Mouse (Mus musculus) embryo, embryonic 11 days (tissue): Measurements from ENCODE around the gene Rbfox1.

ENCODE experiments used
- DNase-seq: peaks from one replicate; pipeline ENCODE4 v3.0.0-alpha.2; 2015

Rbfox1 gene

DNA sequence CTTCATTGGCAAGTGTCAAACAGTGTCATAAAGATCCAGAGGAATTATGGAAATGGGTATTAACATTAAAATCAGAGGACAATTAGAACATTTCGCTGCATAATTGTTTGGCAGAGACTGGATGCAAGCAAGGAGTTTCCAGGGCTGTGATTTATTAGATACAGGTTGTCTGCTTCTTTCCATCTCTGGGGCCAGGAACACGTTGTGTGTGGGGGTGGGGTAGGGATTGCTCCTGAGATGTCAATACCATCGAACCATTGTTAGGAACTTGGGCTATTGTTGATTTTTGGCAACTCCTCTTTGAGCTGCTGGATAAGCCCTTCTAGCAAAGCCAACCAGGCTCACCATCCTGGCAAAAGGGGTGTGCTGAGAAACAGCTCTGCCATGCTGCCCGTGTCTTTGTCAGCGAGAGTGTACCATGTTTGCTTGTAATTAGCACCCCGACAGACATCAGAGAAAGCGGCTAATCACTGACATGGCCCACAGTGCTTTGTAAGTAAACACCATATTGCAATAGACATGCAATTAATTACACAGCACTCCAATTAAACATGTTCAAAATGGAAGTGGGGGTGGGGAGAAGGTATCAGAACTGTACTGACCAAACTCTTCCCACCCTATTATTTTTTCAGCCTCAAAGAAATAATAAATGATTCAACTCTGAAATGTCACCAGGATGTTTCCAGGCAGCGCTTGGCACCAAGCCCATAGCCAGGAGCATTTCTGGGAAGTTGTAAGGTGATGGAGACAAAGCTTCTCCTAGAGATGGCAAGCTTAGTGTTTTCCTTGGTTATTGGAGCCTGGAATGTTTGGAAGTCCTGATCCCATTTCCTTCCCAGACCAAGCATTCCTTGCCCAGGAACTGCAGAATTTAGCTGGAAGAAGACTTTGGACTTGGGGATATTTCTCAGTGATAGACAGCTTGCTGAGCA, 1562.8 kb downstream of the Rbfox1 start:
- DNase-seq: no peak

DNA sequence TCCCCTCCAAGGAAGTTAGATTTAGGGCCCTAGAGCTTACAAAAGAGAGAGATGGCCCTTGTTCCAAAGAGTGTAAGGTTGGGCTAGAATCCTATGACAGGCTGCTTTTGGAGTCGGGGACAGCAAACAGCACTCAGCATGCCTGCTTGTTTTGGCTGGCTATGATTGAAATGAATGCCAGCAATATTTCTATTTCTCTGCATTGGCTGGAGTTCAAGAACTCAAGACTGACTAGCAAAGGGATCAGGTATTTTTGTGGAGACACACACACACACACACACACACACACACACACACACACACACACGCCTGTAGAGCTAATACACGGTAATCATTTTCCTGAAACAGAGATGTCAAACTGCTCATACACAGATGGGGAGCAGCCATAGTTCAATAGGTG, 1566.0 kb downstream of the Rbfox1 start:
- no peak for DNase-seq

DNA sequence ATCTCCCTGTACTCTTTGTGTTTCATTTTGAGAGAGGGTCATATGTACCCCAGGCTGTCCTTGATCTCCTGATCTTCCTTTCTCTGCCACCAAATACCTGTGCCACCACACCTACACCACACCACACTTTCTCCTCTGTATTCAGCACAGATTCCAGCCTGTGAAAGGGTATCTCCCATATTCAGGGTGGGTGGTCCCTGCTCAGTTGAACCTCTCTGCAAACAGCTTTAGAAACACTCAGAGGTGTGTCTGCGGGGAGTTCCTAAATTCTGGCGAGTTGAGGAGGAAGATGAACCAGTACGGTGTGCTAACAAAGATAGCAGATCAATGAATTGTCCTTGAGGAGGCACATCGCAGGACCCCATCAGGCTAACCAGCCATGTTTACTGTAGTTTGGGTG, 1572.4 kb downstream of the Rbfox1 start:
- DNase-seq: no peak
